Mouse (Mus musculus) left cerebral cortex, postnatal 10 days (tissue): ENCODE measurements around the gene Mpl. TPM values are rescaled to one million over a fixed set of nuclear protein-coding genes. Genes with fewer than 3 reads are reported as not detected.

ENCODE experiments used
- DNase-seq, 2 experiments: peaks; one replicate each; pipeline ENCODE4 v3.0.0; 2021 to 2022; ENCODE audit warnings: low spot score in 2 of 2, mixed read lengths in 1 of 2; ENCODE audit errors: extremely low spot score in 1 of 2
- intact Hi-C: fragments of 180-260 bp; cut with DNase I; formaldehyde crosslinking; loops from one replicate; pipeline ENCODE4 v1.15.1; 2025
- total RNA-seq, 2 experiments: library from RNA; stranded (reverse); gene quantifications; 2 replicates each; pipeline ENCODE4 v1.2.3; 2021

Gene Mpl
- total RNA-seq, 2 experiments from 2014 or later: 0.12 TPM; not detected in 1

- DNase-seq: no peak
- intact Hi-C loops: no loop called here
These were observed 28.0 kb downstream of the Mpl start for GRCm38 (mm10) chr4:118429215-118429895.

DNA sequence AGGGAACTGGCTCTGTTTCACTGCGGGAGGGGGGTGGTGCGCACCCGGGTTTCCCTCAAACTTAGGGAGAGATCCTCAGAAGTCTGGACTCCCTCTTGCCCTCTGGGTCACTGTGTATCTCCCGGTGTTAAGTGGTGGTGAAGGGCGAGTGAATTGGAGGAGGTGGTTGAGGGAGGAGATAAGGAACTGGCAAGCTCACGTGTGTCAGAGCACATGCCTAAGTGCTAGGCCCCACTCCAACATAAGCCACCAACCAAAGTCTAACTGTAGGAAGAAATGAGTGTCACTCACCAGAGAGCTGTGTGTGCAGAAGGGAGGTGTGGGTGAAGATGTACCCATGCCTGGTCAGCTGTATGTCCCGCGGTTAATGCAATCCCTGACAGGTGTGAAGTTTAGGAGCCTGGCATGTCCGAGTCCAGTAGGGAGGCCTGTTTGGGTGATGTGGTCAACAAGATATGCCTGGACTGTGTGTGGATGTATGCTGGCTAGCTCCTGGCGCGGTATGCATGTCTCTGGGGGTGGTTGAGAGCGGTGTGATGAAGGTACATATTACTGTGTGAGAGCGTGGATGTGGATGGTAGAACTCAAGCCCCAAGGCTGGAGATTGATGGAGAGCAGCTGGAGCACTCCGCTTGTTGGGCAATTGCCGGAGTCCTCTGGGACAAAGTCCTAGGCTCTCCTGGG lies 28.6 kb downstream of the Mpl start:
- intact Hi-C loops: no loop called here
- DNase-seq: no peak

- intact Hi-C loops: no loop called here
These were observed 29.4 kb downstream of the Mpl start, which contains the start of gene Elovl1 for GRCm38 (mm10) chr4:118427768-118428451. TSS of gene Elovl1 (plus strand) at chr4:118428093.

GRCm38 (mm10) chr4:118427415-118427767 lies 29.9 kb downstream of the Mpl start:
- intact Hi-C loops: no loop called here
- DNase-seq: no peak

More at GRCm38 (mm10) chr4:118427768-118428451, 29.4 kb downstream of the Mpl start, which contains the start of gene Elovl1:
- DNase-seq: peak; percentile 62 to 96

DNA sequence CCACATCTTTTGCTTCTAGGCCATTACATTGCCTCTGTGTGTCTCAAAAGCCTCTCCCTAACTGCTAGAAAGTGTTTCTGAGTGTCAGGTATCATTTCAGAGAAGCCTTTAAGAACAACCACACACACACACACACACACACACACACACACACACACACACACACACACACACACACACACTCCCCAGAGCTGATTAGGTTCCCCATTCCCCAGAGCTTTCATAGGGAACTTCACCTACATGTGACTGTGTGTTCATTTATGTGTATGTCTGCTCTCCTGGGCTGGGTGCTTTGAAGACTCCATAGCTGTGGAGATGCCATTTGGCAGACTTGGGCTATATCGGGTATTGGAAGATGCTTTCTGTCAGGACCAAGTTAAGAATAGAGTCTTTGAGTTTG lies 31.9 kb downstream of the Mpl start:
- DNase-seq: no peak
- intact Hi-C loops: no loop called here

GRCm38 (mm10) chr4:118424541-118425160 lies 32.7 kb downstream of the Mpl start:
- DNase-seq: no peak
- intact Hi-C loops: no loop called here

GRCm38 (mm10) chr4:118421384-118421783 lies 35.9 kb downstream of the Mpl start:
- no peak for DNase-seq
- intact Hi-C loops: no loop called here

DNA sequence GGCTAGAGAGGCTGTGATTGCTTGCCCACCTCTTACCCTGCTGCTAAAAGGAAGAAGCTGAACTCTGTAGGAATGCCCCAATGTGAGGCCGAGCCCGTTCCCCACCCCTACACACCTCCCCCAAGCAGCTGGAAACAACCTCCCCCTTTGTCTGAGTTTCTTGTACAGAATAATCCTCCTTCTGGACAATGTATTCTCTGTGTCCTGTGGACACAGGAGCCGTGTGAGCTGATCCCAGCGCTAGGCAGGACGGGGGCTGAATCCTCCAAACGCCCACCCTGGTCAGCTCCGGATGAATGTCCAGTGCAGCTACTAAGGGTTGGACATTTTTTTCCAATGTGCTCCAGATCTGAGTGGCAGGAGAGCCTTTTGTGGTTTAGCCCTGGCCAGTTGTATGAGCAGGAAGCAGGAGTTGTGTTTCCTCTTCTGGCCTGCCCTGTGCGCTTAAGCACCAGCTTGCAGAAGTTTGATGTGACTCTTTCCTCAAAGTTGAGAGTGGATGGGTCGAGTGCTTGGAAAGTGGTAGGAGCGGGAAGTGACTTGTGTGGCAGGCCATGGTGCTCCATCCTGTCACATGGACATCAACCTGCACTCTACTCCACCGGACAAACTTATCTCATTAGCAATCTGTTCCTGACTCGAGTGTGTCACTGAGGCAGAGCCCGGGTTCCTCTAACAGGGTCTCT lies 40.1 kb downstream of the Mpl start:
- intact Hi-C loops: no loop called here
- no peak for DNase-seq

DNA sequence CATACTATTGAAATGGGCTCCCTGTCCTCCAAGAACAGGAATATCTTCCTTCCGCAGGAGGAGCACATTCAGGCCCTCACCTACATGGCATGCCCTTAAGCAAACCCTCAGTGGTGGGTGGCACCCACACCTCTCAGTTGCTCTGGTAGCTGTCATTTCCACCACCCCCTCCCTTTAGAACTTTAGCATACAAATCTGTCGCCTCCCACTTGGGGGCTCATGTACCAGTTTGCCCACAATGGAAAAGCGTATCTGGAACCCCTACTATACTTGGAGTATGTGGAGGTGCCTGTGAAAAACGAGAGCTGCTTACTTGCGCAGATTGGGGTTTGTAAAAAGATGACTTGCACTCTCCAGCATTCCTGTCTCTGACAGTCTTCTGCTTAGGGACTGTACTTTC lies 41.0 kb downstream of the Mpl start:
- DNase-seq: no peak
- intact Hi-C loops: no loop called here

GRCm38 (mm10) chr4:118415779-118416178 lies 41.5 kb downstream of the Mpl start:
- intact Hi-C loops: no loop called here
- no peak for DNase-seq

DNA sequence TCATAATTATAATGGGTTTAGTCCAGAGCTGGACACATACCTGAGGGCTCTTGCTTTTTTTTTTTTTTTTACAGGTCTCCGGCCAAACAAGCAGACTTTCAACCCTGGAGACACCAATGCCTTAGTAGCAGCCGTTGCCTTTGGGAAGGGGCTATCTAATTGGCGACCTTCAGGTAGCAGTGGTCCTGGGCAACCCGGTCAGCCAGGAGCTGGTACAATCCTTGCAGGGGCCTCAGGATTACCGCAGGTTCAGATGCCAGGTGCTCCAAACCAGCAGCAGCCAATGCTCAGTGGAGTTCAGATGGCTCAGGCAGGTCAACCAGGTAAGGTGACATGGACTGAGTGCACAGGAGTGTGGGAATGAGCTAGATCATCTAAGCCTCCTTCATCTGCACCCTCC lies 43.8 kb downstream of the Mpl start:
- no peak for DNase-seq
- intact Hi-C loops: loop anchor here (5.0 kb wide), 1 partner anchor 164 kb away; no protein-coding TSS in a partner anchor

- intact Hi-C loops: loop anchor here (5.0 kb wide), 1 partner anchor 166 kb away; no protein-coding TSS in a partner anchor
- DNase-seq: no peak
These were observed 46.4 kb downstream of the Mpl start for GRCm38 (mm10) chr4:118410871-118411270.

DNA sequence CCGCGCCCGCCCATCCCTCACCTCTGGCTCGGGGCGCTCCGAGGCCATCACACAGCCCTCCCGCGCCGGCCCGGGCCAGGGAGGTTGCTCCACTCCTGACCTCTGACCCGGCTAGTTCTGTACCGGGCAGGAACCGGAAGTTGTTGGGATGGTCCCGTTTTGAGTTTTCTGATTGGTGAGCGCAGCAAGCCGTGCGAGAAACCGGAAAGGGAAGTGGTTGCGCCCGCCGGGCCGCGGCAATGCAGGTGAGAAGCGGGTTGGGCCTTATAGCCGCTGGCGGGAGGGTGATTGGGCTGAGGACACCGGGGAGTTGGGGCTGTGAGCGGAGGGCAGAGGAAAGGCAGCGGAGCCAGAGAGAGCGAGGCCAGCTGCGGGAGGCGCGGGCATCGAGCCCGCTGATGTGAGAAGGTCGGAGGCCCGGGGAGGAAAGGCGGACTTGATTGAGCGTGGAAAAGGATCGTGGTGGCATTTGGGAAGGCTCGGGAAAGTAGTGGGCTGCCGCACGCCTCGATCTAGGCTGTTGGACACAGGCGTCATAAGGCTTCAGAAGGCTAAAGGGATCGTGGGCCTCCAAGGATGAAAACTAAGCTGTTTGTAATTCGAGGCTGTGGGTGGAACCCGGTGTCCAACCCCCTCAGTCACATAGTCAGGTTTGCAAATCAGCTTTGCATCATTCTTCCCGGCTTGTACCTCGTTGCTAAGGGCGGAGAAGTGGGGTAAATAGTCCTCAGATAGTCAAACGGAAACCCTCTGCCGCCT lies 48.0 kb downstream of the Mpl start, which contains the start of the genes Szt2 and Med8:
TSS of gene Szt2 (minus strand) at position 132 of the 759 bp plus-strand sequence.
TSS of gene Med8 (plus strand) at position 196 of the 759 bp plus-strand sequence.
- peak; percentile 90 to 93 for DNase-seq
- intact Hi-C loops: no loop called here

GRCm38 (mm10) chr4:118402701-118403100 lies 54.6 kb downstream of the Mpl start:
- intact Hi-C loops: no loop called here
- no peak for DNase-seq

DNA sequence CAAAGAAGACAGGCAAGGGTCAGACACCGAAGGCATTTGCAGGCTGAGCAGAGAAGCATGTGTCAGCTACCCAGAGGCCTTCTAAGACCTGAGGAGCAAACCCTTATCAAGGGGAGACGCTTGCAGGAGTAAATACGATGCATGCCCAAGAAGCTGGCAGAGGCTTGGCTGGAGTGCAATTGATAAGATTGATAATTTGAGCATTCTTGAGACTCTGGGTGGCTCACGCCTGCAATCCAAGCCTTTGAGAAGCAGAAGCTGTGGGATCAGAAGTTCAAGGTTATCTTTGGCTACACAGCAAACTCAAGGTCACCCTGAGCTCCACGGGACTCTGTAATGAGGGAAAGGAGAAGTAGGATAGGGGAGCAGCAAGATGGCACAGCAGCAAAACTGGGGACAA lies 55.4 kb downstream of the Mpl start:
- intact Hi-C loops: no loop called here
- DNase-seq: no peak

GRCm38 (mm10) chr4:118401421-118401820 lies 55.9 kb downstream of the Mpl start:
- DNase-seq: no peak
- intact Hi-C loops: no loop called here

GRCm38 (mm10) chr4:118398400-118398799 lies 58.9 kb downstream of the Mpl start:
- intact Hi-C loops: no loop called here
- no peak for DNase-seq

GRCm38 (mm10) chr4:118396433-118396832 lies 60.9 kb downstream of the Mpl start:
- intact Hi-C loops: no loop called here
- DNase-seq: no peak
